8 mouse cellular contexts compared by ENCODE assay signal in the genomic region with DNA sequence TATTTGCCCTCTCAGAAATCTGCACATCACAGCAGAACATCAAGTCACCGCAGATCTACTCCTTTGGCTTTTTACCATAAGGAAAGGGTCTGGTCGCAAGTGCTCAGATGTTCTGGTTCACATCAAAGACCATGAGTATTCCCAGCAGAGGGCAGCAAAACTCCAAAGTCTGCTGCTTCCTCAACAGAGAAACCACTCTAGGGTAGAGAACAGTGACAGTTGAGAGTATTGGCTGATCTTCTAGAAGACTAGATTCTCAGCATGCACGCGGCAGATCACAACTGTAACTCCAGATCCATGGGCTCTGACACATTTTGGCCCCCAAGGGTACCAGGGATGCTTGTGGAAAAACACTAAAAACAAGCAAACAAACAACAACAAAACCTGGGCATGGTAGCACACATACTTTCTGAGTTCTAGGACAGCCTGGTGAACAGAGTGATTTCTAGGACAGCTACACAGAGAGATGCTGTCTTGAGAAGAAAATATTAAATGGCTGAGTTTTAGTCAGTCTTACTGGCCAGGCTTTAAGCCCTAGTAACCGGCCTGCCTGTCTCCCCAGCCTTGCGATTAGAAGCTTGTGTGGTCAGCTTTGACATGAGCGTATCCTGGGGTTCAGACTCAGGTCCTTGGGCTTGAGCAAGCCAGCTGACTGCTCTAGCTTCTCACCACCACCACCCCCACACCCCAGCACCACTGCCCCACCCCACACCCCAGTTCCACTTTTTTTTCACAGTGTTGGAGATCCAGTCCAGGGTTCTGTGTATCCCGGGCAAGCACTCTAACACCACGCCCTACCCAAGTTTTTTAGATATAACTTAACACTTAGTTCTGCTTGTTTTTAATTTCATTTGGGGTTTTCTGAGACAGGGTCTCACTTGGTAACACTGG. TPM values are rescaled to one million over a fixed set of nuclear protein-coding genes. Genes with fewer than 3 reads are reported as not detected.
DNase-seq lines count a peak whose midpoint lies in the region; ATAC-seq lines count a peak whose summit lies in the region.

No protein-coding gene starts in this region.

- WGBS in kidney, embryonic 16.5 days, result 60% methylated on average over 9 of the region's 9 CpGs
- 53% methylated on average over 9 of the region's 9 CpGs for WGBS in limb, embryonic 15.5 days
- 58% methylated on average over 9 of the region's 9 CpGs for WGBS in midbrain, embryonic 15.5 days

- DNase-seq in urinary bladder, adult 18-20 months (ENCODE audit: low spot score in 2 of 2), result peak; percentile 55 to 59
- DNase-seq in urinary bladder, adult 2 months (ENCODE audit: low spot score), result no peak
- peak; percentile 80 for DNase-seq in embryo, embryonic 9.5 days (ENCODE audit: extremely low spot score)
- peak; percentile 67 for DNase-seq in heart, adult 8-10 months (ENCODE audit: low spot score)
- DNase-seq in spleen, adult 18-20 months, result peak; percentile 43 to 80

- no peak overlapping the region for H3K4me3 ChIP-seq in kidney, embryonic 16.5 days (ENCODE audit: low read length)
- no peak overlapping the region for H3K4me3 ChIP-seq in limb, embryonic 15.5 days
- no peak overlapping the region for H3K4me3 ChIP-seq in midbrain, embryonic 15.5 days

- H3K4me1 ChIP-seq in kidney, embryonic 16.5 days (ENCODE audit: insufficient read depth, low read length), result peaks cover 35% of the 10 kb centered on the region
- H3K4me1 ChIP-seq in limb, embryonic 15.5 days, result peaks cover 45% of the 10 kb centered on the region
- H3K4me1 ChIP-seq in midbrain, embryonic 15.5 days, result peaks cover 6% of the 10 kb centered on the region

- H3K27ac ChIP-seq in kidney, embryonic 16.5 days (ENCODE audit: low read length), result no peak overlapping the region
- no peak overlapping the region for H3K27ac ChIP-seq in limb, embryonic 15.5 days
- no peak overlapping the region for H3K27ac ChIP-seq in midbrain, embryonic 15.5 days

- H3K4me2 ChIP-seq in kidney, embryonic 16.5 days (replicated peaks; ENCODE audit: low read depth, low read length), result no peak overlapping the region
- H3K4me2 ChIP-seq in limb, embryonic 15.5 days, result no peak overlapping the region
- H3K4me2 ChIP-seq in midbrain, embryonic 15.5 days, result no peak overlapping the region

- ATAC-seq in kidney, embryonic 16.5 days (ENCODE audit: low FRiP score, low TSS enrichment), result peak; percentile 39
- ATAC-seq in limb, embryonic 15.5 days (ENCODE audit: insufficient number of reproducible peaks, low FRiP score, low TSS enrichment, low read depth), result peak; percentile 30; the same call in 1 of the 2 replicates
- peak; percentile 79 for ATAC-seq in midbrain, embryonic 15.5 days (replicated peaks)

- 0 out of 2 replicates have a peak, but pooled peaks cover under 1% of the 10 kb centered on the region for H3K36me3 ChIP-seq in kidney, embryonic 16.5 days (ENCODE audit: insufficient read depth, low read length)
- H3K36me3 ChIP-seq in limb, embryonic 15.5 days, result no peaks in the 10 kb centered on the region
- no peaks in the 10 kb centered on the region for H3K36me3 ChIP-seq in midbrain, embryonic 15.5 days (replicated peaks)

- no peaks in the 10 kb centered on the region for H3K27me3 ChIP-seq in kidney, embryonic 16.5 days (ENCODE audit: insufficient read depth, low read length)
- H3K27me3 ChIP-seq in limb, embryonic 15.5 days, result no peaks in the 10 kb centered on the region
- H3K27me3 ChIP-seq in midbrain, embryonic 15.5 days (replicated peaks), result peaks cover 8% of the 10 kb centered on the region

- H3K9me3 ChIP-seq in kidney, embryonic 16.5 days (ENCODE audit: low read length), result no peaks in the 10 kb centered on the region
- no peaks in the 10 kb centered on the region for H3K9me3 ChIP-seq in limb, embryonic 15.5 days
- no peaks in the 10 kb centered on the region for H3K9me3 ChIP-seq in midbrain, embryonic 15.5 days

- no peak overlapping the region for H3K9ac ChIP-seq in kidney, embryonic 16.5 days (replicated peaks; ENCODE audit: low read length)
- H3K9ac ChIP-seq in limb, embryonic 15.5 days, result no peak overlapping the region
- H3K9ac ChIP-seq in midbrain, embryonic 15.5 days, result no peak overlapping the region

RNA-seq across cellular contexts. Expression of gene Sec22b, which starts 28.2 kb away (rescaled TPM):
- 75.0 and 84.5 TPM in 2 replicates for polyA plus RNA-seq in urinary bladder, adult 2 months (2012; rRNA removed)
- total RNA-seq in heart, adult 8-10 months (2022), result 10 to 100 TPM; 43.2 to 56.8 (median 53.3) TPM
- 138 and 147 TPM in 2 replicates for polyA plus RNA-seq in kidney, embryonic 16.5 days (2015; fragmentation: Nextera tagmentation; extraction: Ambion mirVana)
- polyA plus RNA-seq in limb, embryonic 15.5 days (2015; fragmentation: Nextera tagmentation; extraction: Ambion mirVana), result 180 and 181 TPM in 2 replicates
- 89.3 and 93.7 TPM in 2 replicates for polyA plus RNA-seq in midbrain, embryonic 15.5 days (2015; fragmentation: Nextera tagmentation; extraction: Ambion mirVana)

RNA-seq across cellular contexts. Expression of gene Pde4dip, which starts 40.7 kb away (rescaled TPM):
- 31.3 and 41.1 TPM in 2 replicates for polyA plus RNA-seq in urinary bladder, adult 2 months (2012; rRNA removed)
- total RNA-seq in heart, adult 8-10 months (2022), result 1,000 to 10,000 TPM; 1,836 to 2,320 (median 2,004) TPM
- polyA plus RNA-seq in kidney, embryonic 16.5 days (2015; fragmentation: Nextera tagmentation; extraction: Ambion mirVana), result 27.5 and 28.1 TPM in 2 replicates
- 33.6 and 48.9 TPM in 2 replicates for polyA plus RNA-seq in limb, embryonic 15.5 days (2015; fragmentation: Nextera tagmentation; extraction: Ambion mirVana)
- polyA plus RNA-seq in midbrain, embryonic 15.5 days (2015; fragmentation: Nextera tagmentation; extraction: Ambion mirVana), result 69.7 and 75.7 TPM in 2 replicates
